Mouse (Mus musculus) midbrain, postnatal 0 days (tissue): ENCODE data around the gene Ptpro. TPM values are rescaled to one million over a fixed set of nuclear protein-coding genes. Genes with fewer than 3 reads are reported as not detected.

Experiments
- ATAC-seq: fragments of 200-750 bp; cut with Nextera tagmentation; 2 replicates; pipeline ENCODE4 v1.8.0; 2017; ENCODE audit warnings: moderate number of reproducible peaks, mild to moderate bottlenecking, moderate TSS enrichment, moderate library complexity; ENCODE audit not compliant: low FRiP score
- DNase-seq: peaks from one replicate; pipeline ENCODE4 v3.0.0-alpha.2; 2015; ENCODE audit warnings: low spot score
- H3K27ac ChIP-seq: fragments of 300-500 bp; sonication (generic); 2 replicates; pipeline ENCODE4 v1.5.1; 2014; ENCODE audit warnings: low read depth, mild to moderate bottlenecking, low read length, mixed read lengths
- H3K27me3 ChIP-seq: fragments of 300-500 bp; sonication (generic); 2 replicates; pipeline ENCODE4 v1.6.1; 2014; ENCODE audit warnings: low read length, control low read depth, mixed read lengths; ENCODE audit not compliant: insufficient read depth
- H3K36me3 ChIP-seq: fragments of 300-500 bp; sonication (generic); 2 replicates; pipeline ENCODE4 v1.6.1; 2014; ENCODE audit warnings: low read length, control low read depth, mixed read lengths; ENCODE audit not compliant: insufficient read depth
- H3K4me1 ChIP-seq: fragments of 300-500 bp; sonication (generic); 2 replicates; pipeline ENCODE4 v1.6.1; 2014; ENCODE audit warnings: mild to moderate bottlenecking, control low read depth, antibody characterized with exemption, low read length, mixed read lengths; ENCODE audit not compliant: insufficient read depth
- H3K4me2 ChIP-seq: fragments of 300-500 bp; sonication (generic); 2 replicates; pipeline ENCODE4 v1.6.1; 2014; ENCODE audit warnings: low read depth, mild to moderate bottlenecking, low read length, mixed read lengths; ENCODE audit not compliant: poor library complexity, severe bottlenecking
- H3K4me3 ChIP-seq: fragments of 300-500 bp; sonication (generic); 2 replicates; pipeline ENCODE4 v1.5.1; 2014; ENCODE audit warnings: low read depth, mild to moderate bottlenecking, low read length, moderate library complexity
- H3K9ac ChIP-seq: fragments of 300-500 bp; sonication (generic); replicated peaks from 2 replicates; pipeline ENCODE4 v1.6.1; 2014; ENCODE audit warnings: mild to moderate bottlenecking, low read length, moderate library complexity, mixed read lengths; ENCODE audit not compliant: poor library complexity, severe bottlenecking
- H3K9me3 ChIP-seq: fragments of 300-500 bp; sonication (generic); 2 replicates; pipeline ENCODE4 v1.6.1; 2016; ENCODE audit warnings: low read length, control low read depth
- CTCF ChIP-seq: IDR thresholded peaks from 2 replicates; pipeline ENCODE4 v1.5.1; 2016; ENCODE audit warnings: antibody characterized with exemption, mild to moderate bottlenecking
- WGBS: fragments of 180-500 bp; shearing (Covaris S2); extraction: QIAGEN DNeasy Blood & Tissue Kit; methylation state at CpG from one replicate; pipeline ENCODE4 v1.1.7; 2014; 5-methylcytosine and 5-hydroxymethylcytosine counted together
- polyA plus RNA-seq: library from polyadenylated mRNA; unstranded; fragments of >200 nt; fragmentation: Nextera tagmentation; extraction: Ambion mirVana; gene quantifications from 2 replicates; pipeline ENCODE4 v1.2.1, GENCODE M21; 2015
- total RNA-seq: library from RNA; depleted of rRNA; stranded (reverse); fragments of >200 nt; gene quantifications from 2 replicates; pipeline ENCODE4 v1.2.3, GENCODE M21; 2014

Ptpro gene
- total and polyA plus RNA-seq, 2 experiments from 2014 or later, result 58.7 to 122 TPM

DNA sequence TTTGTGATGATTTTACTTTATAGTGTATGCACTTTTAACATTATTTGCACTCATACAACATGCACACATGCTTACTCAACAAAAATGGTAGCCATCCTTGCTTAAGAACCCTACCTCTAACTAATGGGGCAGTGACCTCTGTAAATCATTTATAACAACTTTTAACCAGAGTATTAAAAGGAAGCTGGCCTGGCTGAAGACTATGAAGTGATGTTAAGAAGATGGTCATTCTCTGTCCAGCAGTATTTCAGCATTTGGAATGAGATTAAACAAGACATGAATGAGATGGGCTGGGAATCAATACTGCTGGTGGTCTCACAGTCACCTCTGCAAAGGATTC, 242.0 kb downstream of the Ptpro start:
- H3K4me1 ChIP-seq, result no peaks in the 10 kb centered on the region
- H3K9me3 ChIP-seq, result no peaks in the 10 kb centered on the region
- no peak overlapping the region for H3K4me3 ChIP-seq
- H3K27ac ChIP-seq, result no peak overlapping the region
- no peak for DNase-seq
- H3K27me3 ChIP-seq, result no peaks in the 10 kb centered on the region
- ATAC-seq, result no peak
- no peak overlapping the region for H3K9ac ChIP-seq
- no peak for TF ChIP-seq CTCF
- peaks cover 4% of the 10 kb centered on the region; the same call in 1 of the 2 replicates for H3K36me3 ChIP-seq
- H3K4me2 ChIP-seq, result no peak overlapping the region

DNA sequence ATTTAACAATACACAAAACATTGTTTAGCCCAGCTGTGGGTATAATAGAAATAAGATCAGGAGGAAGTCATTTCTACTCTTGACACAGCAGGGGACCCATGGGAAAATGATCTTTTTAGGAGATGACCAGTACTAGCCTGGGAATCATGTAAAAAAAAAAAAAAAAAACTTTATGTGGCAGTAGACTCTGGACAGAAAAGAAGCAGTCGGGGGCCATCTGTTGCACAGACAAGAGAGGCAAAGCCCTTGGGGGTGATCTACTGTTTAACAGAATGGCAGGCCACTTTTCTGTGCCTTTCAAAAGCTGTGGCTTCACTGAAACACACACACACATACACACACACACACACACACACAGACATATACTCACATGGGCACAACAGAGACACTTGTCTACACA, 242.7 kb downstream of the Ptpro start:
- Histone ChIP-seq H3K4me1 (no peaks in the 10 kb centered on the region), H3K4me3 (no peak overlapping the region), H3K27me3 (no peaks in the 10 kb centered on the region), H3K36me3 (no peaks in the 10 kb centered on the region), H3K4me2 (no peak overlapping the region), H3K27ac (no peak overlapping the region), H3K9ac (no peak overlapping the region), H3K9me3 (no peaks in the 10 kb centered on the region)
- WGBS, result 53% methylated on average over 1 of the region's 1 CpGs
- no peak for TF ChIP-seq CTCF
- no peak for ATAC-seq
- DNase-seq, result no peak

DNA sequence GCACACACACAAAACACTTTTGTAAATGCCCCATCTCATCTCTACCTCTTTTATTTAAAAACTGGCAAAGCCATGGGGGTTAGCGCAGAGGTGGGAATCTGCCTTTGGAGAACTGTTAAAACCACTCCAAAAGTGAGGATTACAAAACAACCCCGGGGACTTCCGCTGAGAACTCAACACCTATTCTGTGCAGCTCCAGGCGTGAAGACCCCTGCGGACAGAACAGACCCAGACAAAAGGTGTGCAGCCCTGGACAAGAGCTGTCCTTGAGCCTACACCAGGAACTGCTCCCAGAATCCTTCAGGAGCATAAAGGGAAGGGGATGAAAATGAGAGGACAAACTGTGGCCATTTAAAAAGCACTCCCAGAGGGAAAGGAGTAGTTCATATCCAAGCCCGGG, 243.1 kb downstream of the Ptpro start:
- no peak overlapping the region for H3K27ac ChIP-seq
- no peak overlapping the region for H3K4me3 ChIP-seq
- ATAC-seq, result no peak
- TF ChIP-seq CTCF, result no peak
- no peaks in the 10 kb centered on the region for H3K36me3 ChIP-seq
- WGBS, result 58% methylated on average over 6 of the region's 6 CpGs
- no peak overlapping the region for H3K4me2 ChIP-seq
- H3K4me1 ChIP-seq, result no peaks in the 10 kb centered on the region
- no peaks in the 10 kb centered on the region for H3K27me3 ChIP-seq
- H3K9ac ChIP-seq, result no peak overlapping the region
- DNase-seq, result no peak
- no peaks in the 10 kb centered on the region for H3K9me3 ChIP-seq

DNA sequence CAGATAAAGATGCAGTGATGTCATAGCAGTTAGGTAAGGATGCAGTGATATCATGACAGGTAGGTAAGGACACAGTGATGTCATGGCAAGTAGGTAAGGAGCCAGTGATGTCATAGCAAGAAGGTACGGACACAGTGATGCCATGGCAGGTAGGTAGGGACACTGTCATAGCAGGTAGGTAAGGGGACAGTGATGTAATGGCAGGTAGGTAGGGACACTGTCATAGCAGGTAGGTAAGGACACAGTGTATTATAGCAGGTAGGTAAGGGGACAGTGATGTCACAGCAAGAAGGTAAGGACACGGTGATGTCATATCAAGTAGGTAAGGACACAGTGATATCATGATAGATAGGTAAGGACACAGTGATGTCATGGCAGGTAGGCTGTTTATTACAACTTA, 244.4 kb downstream of the Ptpro start:
- no peak for ATAC-seq
- WGBS, result 100% methylated on average over 2 of the region's 2 CpGs
- TF ChIP-seq CTCF, result no peak

DNA sequence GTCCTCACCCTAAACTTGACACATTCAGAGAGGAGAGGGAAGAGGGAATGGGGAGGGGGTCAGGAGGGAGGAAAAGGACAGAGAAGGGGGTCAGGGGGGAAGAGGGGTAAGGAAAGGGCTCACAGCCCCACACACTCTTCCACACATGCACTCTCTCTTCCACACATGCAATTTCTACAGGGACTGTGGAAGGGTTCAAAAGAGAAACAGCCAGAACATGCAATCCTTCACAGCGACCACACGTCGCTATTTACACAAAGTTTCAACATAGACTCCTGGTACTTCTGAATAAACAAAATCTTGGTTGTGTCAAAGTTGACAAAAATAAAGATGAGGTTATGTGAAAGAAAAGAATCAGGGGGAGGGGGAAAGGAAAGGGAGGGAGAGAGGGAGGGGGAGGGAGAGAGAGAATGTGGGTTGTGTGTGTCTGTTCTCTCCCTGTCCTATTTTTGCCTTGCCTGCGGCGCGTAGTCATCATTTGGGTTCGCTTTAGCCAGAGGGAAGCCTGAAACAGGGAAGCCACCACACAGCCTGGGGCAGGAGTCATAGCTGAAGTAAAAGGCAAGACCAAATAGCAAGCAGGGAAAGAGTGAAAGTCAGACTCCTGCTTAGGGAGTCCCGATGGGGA, 245.2 kb downstream of the Ptpro start:
- 88% methylated on average over 8 of the region's 8 CpGs for WGBS
- DNase-seq (no peak), ATAC-seq (no peak)
- no peak overlapping the region for H3K4me3 ChIP-seq
- H3K4me2 ChIP-seq, result no peak overlapping the region
- H3K27me3 ChIP-seq, result no peaks in the 10 kb centered on the region
- no peak overlapping the region for H3K27ac ChIP-seq
- TF ChIP-seq CTCF, result no peak
- H3K4me1 ChIP-seq, result no peaks in the 10 kb centered on the region
- H3K9me3 ChIP-seq, result no peaks in the 10 kb centered on the region
- no peak overlapping the region for H3K9ac ChIP-seq
- H3K36me3 ChIP-seq, result no peaks in the 10 kb centered on the region

More for the DNA sequence above, 244.4 kb downstream of the Ptpro start:
- Histone ChIP-seq H3K4me2 (no peak overlapping the region), H3K9ac (no peak overlapping the region), H3K36me3 (no peaks in the 10 kb centered on the region), H3K9me3 (no peaks in the 10 kb centered on the region), H3K27ac (no peak overlapping the region), H3K4me1 (no peaks in the 10 kb centered on the region), H3K27me3 (no peaks in the 10 kb centered on the region), H3K4me3 (no peak overlapping the region)
- no peak for DNase-seq

DNA sequence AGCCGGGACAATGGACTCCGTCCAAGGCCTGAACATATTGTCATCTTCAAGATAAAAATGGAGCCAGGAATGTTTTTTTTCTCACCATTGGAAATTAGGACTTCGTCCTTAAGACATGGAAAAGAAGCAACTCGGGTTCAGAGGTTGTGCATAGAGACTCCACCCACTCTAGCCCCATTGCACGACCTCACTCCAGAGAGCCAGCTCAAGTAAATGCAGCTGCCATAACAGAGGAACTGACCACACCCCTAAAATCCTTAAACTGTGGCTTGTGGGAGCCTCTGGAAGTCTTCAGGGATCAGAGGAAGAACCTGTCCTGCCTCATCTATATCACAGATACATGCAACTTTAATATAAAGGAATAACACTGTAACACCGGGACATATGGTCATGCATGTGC, 246.7 kb downstream of the Ptpro start:
- no peak overlapping the region for H3K4me2 ChIP-seq
- ATAC-seq, result no peak
- H3K9me3 ChIP-seq, result no peaks in the 10 kb centered on the region
- no peak overlapping the region for H3K9ac ChIP-seq
- WGBS, result 82% methylated on average over 6 of the region's 6 CpGs
- H3K36me3 ChIP-seq, result no peaks in the 10 kb centered on the region
- TF ChIP-seq CTCF, result no peak
- no peak for DNase-seq
- H3K27me3 ChIP-seq, result no peaks in the 10 kb centered on the region
- H3K4me1 ChIP-seq, result no peaks in the 10 kb centered on the region
- H3K27ac ChIP-seq, result no peak overlapping the region
- H3K4me3 ChIP-seq, result no peak overlapping the region
